Mouse (Mus musculus): Measurements from ENCODE around the gene Ddx49.

DNA sequence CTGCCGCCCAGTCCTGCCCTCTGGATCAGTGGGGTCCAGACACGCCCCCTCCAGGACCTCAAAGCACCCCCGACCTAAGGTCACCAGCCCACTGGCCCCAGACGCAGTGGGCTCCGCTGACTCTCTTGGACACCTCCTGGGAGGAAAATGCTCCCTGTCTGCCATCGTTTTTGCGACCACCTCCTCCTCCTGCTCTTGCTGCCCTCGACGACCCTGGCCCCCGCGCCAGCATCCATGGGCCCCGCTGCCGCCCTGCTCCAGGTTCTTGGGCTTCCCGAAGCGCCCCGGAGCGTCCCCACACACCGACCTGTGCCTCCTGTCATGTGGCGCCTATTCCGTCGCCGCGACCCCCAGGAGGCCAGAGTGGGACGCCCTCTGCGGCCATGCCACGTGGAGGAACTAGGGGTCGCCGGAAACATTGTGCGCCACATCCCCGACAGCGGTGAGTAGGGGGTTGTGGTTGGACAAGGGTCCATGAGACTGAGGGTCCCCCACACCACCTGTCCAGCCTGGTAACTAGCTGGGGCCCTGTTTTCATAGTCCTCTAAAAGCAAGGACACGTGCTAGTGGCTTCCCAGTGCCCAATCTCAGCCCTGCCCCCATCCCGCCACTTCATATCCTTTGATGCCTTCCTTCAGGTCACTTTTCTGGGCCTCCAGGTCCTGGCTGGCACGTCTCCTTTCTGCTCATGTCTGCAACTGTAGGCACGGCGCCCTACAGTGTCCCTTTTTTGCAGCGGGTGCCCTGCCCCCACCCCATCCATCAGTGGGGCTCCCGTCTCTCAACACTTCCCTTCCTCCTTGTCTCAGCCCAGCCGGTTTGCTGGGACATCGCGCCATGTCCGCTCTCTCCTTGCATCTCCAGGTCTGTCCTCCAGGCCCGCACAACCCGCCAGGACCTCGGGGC is 27.8 kb upstream of the Ddx49 start:
- no peak for TF ChIP-seq CTCF (IDR thresholded peaks at IDR 0.05; ENCODE audit: low read depth, low read length)
- TF ChIP-seq POLR2A (IDR thresholded peaks at IDR 0.05; ENCODE audit: extremely low read depth, insufficient read depth, low read length) = no peak

Data from liver, adult 2 months (tissue).